Mouse (Mus musculus) neural tube, embryonic 14.5 days (tissue): ENCODE measurements around the gene Lrrc26. TPM values are rescaled to one million over a fixed set of nuclear protein-coding genes. Genes with fewer than 3 reads are reported as not detected.

Experiments
- ATAC-seq: fragments of 200-750 bp; cut with Nextera tagmentation; 2 replicates; pipeline ENCODE4 v1.8.0; 2017; ENCODE audit warnings: low read depth, mild to moderate bottlenecking, moderate TSS enrichment, moderate library complexity
- H3K27ac ChIP-seq: fragments of 300-500 bp; sonication (generic); 2 replicates; pipeline ENCODE4 v1.5.1; 2014; ENCODE audit warnings: low read depth, mild to moderate bottlenecking, control low read depth, low read length, moderate library complexity, mixed read lengths
- H3K27me3 ChIP-seq: fragments of 300-500 bp; sonication (generic); 2 replicates; pipeline ENCODE4 v1.6.1; 2014; ENCODE audit warnings: low read length; ENCODE audit not compliant: control insufficient read depth, insufficient read depth
- H3K36me3 ChIP-seq: fragments of 300-500 bp; sonication (generic); 2 replicates; pipeline ENCODE4 v1.6.1; 2014; ENCODE audit warnings: low read length, mixed read lengths; ENCODE audit not compliant: control insufficient read depth, insufficient read depth
- H3K4me1 ChIP-seq: fragments of 300-500 bp; sonication (generic); 2 replicates; pipeline ENCODE4 v1.6.1; 2014; ENCODE audit warnings: low read length; ENCODE audit not compliant: control insufficient read depth, insufficient read depth
- H3K4me2 ChIP-seq: fragments of 300-500 bp; sonication (generic); 2 replicates; pipeline ENCODE4 v1.6.1; 2014; ENCODE audit warnings: mild to moderate bottlenecking, low read depth, low read length, control low read depth
- H3K4me3 ChIP-seq: fragments of 300-500 bp; sonication (generic); 2 replicates; pipeline ENCODE4 v1.5.1; 2014; ENCODE audit warnings: low read depth, low read length, control low read depth, mixed read lengths
- H3K9ac ChIP-seq: fragments of 300-500 bp; sonication (generic); replicated peaks from 2 replicates; pipeline ENCODE4 v1.6.1; 2014; ENCODE audit warnings: low read depth, mild to moderate bottlenecking, control low read depth, low read length, mixed read lengths
- H3K9me3 ChIP-seq: fragments of 300-500 bp; sonication (generic); 2 replicates; pipeline ENCODE4 v1.6.1; 2016; ENCODE audit warnings: low read length; ENCODE audit not compliant: control insufficient read depth
- WGBS: fragments of 180-500 bp; shearing (Covaris S2); extraction: QIAGEN DNeasy Blood & Tissue Kit; methylation state at CpG from one replicate; pipeline ENCODE4 v1.1.7; 2014; 5-methylcytosine and 5-hydroxymethylcytosine counted together
- polyA plus RNA-seq: library from polyadenylated mRNA; unstranded; fragments of >200 nt; fragmentation: Nextera tagmentation; extraction: Ambion mirVana; gene quantifications from 2 replicates; pipeline ENCODE4 v1.2.1, GENCODE M21; 2014

Lrrc26 gene
- polyA plus RNA-seq, 1 experiment from 2014 or later, result not detected

DNA sequence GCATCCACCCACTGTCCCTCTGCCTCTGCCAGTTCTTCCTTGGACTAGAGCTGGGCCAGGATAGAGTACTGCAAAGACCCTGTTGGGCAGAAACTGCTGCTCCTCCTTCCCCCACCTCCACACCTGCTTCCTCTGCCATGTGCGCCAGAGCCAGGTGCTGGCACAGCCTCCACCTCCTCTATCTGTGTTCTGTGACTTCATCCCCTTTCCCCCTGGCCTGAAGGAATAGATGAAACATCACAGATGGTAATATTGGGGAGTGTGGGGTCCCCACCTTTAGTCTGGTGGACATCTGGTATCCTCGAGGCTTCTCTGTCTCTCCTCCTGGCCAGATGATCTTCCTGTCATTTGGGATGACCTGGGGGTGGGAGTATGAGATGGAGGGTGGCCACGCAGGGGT lies 13.7 kb downstream of the Lrrc26 start:
- Histone ChIP-seq H3K36me3 (peaks cover 6% of the 10 kb centered on the region), H3K4me3 (no peak overlapping the region), H3K9me3 (no peaks in the 10 kb centered on the region), H3K9ac (0 out of 2 replicates have a peak overlapping the region, but pooled peaks have one; percentile 2), H3K4me2 (no peak overlapping the region), H3K4me1 (no peaks in the 10 kb centered on the region), H3K27ac (no peak overlapping the region), H3K27me3 (peaks cover 22% of the 10 kb centered on the region)
- WGBS, result 76% methylated on average over 3 of the region's 3 CpGs
- ATAC-seq, result no peak

- Histone ChIP-seq H3K9me3 (no peaks in the 10 kb centered on the region), H3K4me3 (no peak overlapping the region), H3K4me1 (no peaks in the 10 kb centered on the region), H3K27me3 (peaks cover 27% of the 10 kb centered on the region), H3K36me3 (peaks cover 10% of the 10 kb centered on the region), H3K9ac (no peak overlapping the region), H3K27ac (no peak overlapping the region), H3K4me2 (peak overlapping the region; percentile 52)
- ATAC-seq, result no peak
- 77% methylated on average over 7 of the region's 7 CpGs for WGBS
These were observed 14.4 kb downstream of the Lrrc26 start for GRCm38 (mm10) chr2:25303931-25304656.

GRCm38 (mm10) chr2:25304657-25305541 lies 15.2 kb downstream of the Lrrc26 start:
- Histone ChIP-seq H3K27ac (0 out of 2 replicates have a peak overlapping the region, but pooled peaks have one; percentile 12), H3K27me3 (peaks cover 29% of the 10 kb centered on the region), H3K4me3 (peak overlapping the region; percentile 38), H3K4me2 (peak overlapping the region; percentile 52), H3K36me3 (peaks cover 11% of the 10 kb centered on the region), H3K4me1 (no peaks in the 10 kb centered on the region), H3K9ac (peak overlapping the region; percentile 13; the same call in 1 of the 2 replicates), H3K9me3 (no peaks in the 10 kb centered on the region)
- WGBS, result 2% methylated on average over 42 of the region's 45 CpGs
- peak; percentile 81 for ATAC-seq

DNA sequence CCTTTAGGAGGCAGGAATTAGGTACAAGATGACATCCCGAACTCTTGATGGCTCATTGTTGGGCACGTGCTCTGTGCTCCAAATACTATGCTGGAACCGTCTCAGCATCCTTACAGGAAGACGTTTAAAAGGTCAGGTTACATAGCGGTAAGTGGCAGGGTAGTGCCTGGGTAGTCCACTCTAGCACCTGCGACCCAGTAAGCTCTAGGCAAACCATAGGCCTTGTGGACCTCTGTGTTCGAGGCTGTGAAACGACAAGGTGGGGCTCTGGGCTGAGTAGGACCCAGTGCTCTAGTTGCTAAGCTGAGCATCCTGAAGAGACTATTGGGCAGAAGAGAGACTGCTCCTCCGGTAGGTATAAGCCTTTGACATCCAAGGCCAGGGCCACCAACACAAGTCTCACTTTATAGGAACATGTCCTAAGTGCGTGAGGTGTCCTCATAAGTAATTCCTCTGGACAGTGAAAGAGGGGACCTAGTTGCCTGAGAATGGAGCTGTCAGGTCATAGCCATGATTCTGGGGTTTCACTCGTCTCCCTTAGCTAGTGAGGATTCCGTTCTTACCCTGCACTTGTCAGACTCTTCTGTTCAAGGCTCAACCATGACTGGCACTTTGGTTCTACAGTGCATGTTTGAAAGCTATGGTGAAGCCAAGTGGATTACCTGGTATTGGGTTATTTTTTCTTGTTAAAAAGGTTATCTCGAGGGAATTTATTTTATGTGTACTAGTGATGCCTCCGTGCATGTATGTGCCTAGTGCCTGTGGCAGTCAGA lies 16.1 kb downstream of the Lrrc26 start:
- Histone ChIP-seq H3K36me3 (peaks cover 15% of the 10 kb centered on the region), H3K9ac (peak overlapping the region; percentile 13; the same call in 1 of the 2 replicates), H3K27me3 (peaks cover 37% of the 10 kb centered on the region), H3K4me3 (peak overlapping the region; percentile 38), H3K27ac (0 out of 2 replicates have a peak overlapping the region, but pooled peaks have one; percentile 12), H3K9me3 (no peaks in the 10 kb centered on the region), H3K4me1 (no peaks in the 10 kb centered on the region), H3K4me2 (peak overlapping the region; percentile 52)
- peak; percentile 23; the same call in 1 of the 2 replicates for ATAC-seq
- 52% methylated on average over 14 of the region's 14 CpGs for WGBS

DNA sequence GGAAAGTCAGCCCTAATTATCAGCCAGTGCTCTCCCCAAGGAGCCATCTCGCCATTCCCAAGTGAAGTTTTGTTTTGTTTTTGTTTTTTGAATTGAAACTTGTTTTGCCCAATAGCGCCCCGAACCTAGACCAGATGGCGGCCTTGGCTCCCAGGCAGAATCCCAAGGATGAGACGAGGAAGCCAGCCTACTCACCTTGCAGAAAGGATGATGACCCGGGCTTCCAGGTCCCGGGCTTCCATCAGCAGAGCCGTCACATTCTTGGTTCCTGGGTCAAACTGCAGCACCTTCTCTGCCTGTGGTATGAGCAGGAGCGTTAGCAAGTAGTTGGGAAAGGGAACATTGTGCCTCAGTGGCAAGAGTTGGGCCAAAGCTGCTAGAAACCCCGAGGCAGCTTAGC lies 20.5 kb downstream of the Lrrc26 start:
- WGBS, result 52% methylated on average over 10 of the region's 10 CpGs
- H3K36me3 ChIP-seq, result peaks cover 14% of the 10 kb centered on the region

GRCm38 (mm10) chr2:25310969-25311368 lies 21.3 kb downstream of the Lrrc26 start:
- H3K27me3 ChIP-seq, result peaks cover 72% of the 10 kb centered on the region
- peaks cover 14% of the 10 kb centered on the region for H3K36me3 ChIP-seq
- H3K4me1 ChIP-seq, result no peaks in the 10 kb centered on the region
- no peaks in the 10 kb centered on the region for H3K9me3 ChIP-seq
- no peak overlapping the region for H3K4me2 ChIP-seq
- H3K9ac ChIP-seq, result no peak overlapping the region
- no peak overlapping the region for H3K27ac ChIP-seq
- H3K4me3 ChIP-seq, result no peak overlapping the region
- no peak for ATAC-seq
- 3% methylated on average over 22 of the region's 22 CpGs for WGBS

More for the DNA sequence above, 20.5 kb downstream of the Lrrc26 start:
- Histone ChIP-seq H3K9ac (no peak overlapping the region), H3K4me3 (no peak overlapping the region), H3K9me3 (no peaks in the 10 kb centered on the region), H3K4me1 (no peaks in the 10 kb centered on the region), H3K27me3 (peaks cover 68% of the 10 kb centered on the region), H3K4me2 (no peak overlapping the region), H3K27ac (no peak overlapping the region)
- ATAC-seq, result no peak

- peaks cover 14% of the 10 kb centered on the region for H3K36me3 ChIP-seq
These were observed 21.8 kb downstream of the Lrrc26 start for GRCm38 (mm10) chr2:25311491-25311891.

GRCm38 (mm10) chr2:25318119-25318966 lies 28.6 kb downstream of the Lrrc26 start:
- Histone ChIP-seq H3K27ac (peak overlapping the region; percentile 78), H3K4me2 (peak overlapping the region; percentile 66), H3K9ac (peak overlapping the region; percentile 68), H3K4me1 (peaks cover 6% of the 10 kb centered on the region; the same call in 1 of the 2 replicates), H3K27me3 (peaks cover 28% of the 10 kb centered on the region), H3K36me3 (no peaks in the 10 kb centered on the region; the same call in 1 of the 2 replicates), H3K9me3 (no peaks in the 10 kb centered on the region), H3K4me3 (peak overlapping the region; percentile 64)
- 3% methylated on average over 31 of the region's 31 CpGs for WGBS
- peak; percentile 78 for ATAC-seq

More at GRCm38 (mm10) chr2:25311491-25311891, 21.8 kb downstream of the Lrrc26 start:
- Histone ChIP-seq H3K27me3 (peaks cover 77% of the 10 kb centered on the region), H3K9me3 (no peaks in the 10 kb centered on the region), H3K4me1 (no peaks in the 10 kb centered on the region), H3K4me3 (no peak overlapping the region), H3K4me2 (no peak overlapping the region), H3K27ac (no peak overlapping the region), H3K9ac (no peak overlapping the region)
- 6% methylated on average over 11 of the region's 11 CpGs for WGBS
- ATAC-seq, result no peak
